Mouse (Mus musculus): Measurements from ENCODE around the gene Ccdc114.

The Ccdc114 gene

DNA sequence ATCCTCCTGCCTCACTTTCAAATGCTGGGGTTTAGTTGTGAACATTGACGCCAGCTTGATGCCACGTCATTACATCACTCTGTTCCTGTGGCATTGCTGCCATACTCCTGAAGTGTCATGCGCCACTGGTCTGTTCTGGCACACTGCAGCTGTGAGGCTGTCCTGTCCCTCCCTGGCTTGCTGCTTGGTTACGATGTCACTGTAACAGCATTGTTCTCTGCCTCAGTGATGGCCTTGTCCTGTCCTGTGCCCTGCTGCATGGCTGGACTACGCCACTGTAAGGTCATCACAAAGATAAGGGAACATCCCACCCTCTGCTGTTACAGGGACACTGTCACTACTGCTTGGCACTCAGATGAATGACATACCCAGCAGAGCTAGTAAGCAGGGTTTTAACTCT, 57.7 kb downstream of the Ccdc114 start:
- in situ Hi-C loops (cut with MboI), result no loop called here

DNA sequence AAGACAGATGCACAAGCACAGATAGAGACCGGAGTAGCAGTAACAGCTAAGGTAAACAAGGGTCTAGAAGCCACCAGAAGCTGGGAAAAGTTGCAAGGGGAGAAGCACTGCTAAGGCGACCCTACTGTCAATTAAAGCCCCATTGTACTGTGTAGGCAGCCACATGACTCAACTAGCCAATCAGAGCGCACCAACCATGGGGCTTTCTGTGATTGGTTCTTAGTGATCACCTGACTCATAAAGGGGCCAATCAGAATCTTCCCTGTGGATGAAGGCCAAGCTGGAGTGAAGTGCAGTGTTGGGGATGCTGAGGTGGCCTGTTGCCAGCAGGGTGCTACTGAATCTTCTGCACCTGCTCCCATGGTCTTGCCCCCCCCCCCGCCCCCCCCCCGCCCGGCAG, 63.0 kb downstream of the Ccdc114 start:
- in situ Hi-C loops (cut with MboI), result no loop called here

DNA sequence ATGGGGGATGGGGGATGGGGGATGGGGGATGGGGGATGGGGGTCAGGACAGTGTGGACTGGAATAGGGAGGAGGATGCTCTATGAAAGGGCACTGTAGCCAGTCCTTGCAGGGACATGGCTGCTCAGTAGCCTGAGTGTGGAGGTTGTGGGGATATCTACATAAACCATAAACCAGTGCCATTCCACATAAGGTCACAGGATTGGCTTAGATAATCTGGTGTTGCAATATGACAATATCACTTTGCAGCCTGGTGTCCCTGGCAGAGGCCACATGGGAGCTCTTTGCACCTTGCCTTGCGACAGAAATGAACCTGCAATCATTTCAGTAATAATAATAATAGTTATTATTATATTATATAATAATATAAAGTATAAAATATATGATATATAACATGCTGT, 64.5 kb downstream of the Ccdc114 start:
- in situ Hi-C loops (cut with MboI), result no loop called here

DNA sequence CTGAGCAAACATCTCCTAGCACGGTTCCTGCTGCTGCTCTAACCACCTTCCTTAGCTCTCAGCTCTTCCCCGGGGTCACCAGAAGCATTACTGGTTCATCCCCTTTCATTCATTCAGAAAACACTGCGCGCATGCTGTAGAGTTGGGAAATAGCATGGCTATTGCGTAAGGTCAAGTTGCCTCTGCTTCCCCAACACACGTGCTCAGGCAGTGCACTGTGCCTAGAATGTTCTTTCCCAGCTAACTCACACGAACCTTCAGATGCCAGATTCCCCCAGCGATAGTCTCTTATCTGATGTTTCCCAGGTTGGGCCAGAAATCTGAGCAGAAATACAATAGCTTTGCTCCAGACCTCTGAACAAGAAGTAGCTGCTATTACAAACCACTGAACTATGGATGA, 68.6 kb downstream of the Ccdc114 start:
- in situ Hi-C loops (cut with MboI), result no loop called here
